Mouse (Mus musculus): ENCODE results near the gene St7.
"Not testable (repeated sequence)": the region's sequence is repeated elsewhere in the genome, so short reads cannot be mapped to it uniquely, and the experiment has no call there.

- TF ChIP-seq POLR2A (IDR thresholded peaks at IDR 0.05; ENCODE audit: low read depth, low read length); CTCF (IDR thresholded peaks at IDR 0.05; ENCODE audit: extremely low read depth, insufficient read depth, insufficient read length, insufficient replicate concordance): not testable (repeated sequence)
These were observed 11.3 kb downstream of the St7 start for GRCm38 (mm10) chr6:17704038-17704437.
